Mouse (Mus musculus) 416B (cell line): ENCODE data around the gene C1ql1.

Experiments used
- DNase-seq: peaks from one replicate; pipeline ENCODE4 v3.0.0; 2011; ENCODE audit warnings: low read depth

C1ql1 gene

DNA sequence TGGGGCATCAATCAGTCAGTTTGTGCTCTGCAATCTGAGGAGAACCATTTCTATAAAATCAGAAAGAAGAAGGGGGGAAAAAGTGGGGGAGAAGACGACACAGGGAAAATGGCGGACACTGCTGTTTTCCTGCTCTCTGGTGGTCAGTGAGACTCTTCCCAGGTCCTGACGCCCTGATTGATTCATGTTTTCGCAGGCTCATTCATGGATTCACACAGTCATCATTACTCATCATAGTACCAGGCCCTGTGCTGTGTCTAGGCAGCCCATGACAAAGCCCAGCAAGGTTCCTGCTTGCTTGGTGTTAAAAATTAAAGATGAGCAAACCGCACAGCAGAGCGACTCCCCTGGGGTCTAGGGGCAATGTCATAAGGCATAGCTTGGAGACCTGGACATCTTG, 11.9 kb upstream of the C1ql1 start:
- no peak for DNase-seq

DNA sequence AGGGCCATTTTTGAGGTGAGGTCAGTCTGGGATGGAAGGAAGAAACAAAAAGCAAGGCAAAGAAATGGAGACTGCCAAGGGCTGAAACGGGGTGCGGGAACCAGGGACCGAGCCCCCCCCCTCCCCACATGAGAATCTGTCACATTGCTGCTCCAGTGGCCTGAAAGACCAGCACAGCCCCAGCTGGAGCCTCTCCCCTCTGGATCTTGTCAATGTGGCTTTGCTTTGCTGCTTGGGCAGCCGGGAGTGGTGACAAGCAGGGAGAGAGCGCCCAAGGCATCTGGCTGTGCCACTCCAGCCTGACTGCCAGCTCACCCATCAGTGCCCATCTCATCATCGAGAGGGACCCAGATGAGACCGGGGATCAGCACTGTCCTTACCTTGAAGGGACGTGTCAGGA, 11.2 kb upstream of the C1ql1 start:
- DNase-seq, result no peak

DNA sequence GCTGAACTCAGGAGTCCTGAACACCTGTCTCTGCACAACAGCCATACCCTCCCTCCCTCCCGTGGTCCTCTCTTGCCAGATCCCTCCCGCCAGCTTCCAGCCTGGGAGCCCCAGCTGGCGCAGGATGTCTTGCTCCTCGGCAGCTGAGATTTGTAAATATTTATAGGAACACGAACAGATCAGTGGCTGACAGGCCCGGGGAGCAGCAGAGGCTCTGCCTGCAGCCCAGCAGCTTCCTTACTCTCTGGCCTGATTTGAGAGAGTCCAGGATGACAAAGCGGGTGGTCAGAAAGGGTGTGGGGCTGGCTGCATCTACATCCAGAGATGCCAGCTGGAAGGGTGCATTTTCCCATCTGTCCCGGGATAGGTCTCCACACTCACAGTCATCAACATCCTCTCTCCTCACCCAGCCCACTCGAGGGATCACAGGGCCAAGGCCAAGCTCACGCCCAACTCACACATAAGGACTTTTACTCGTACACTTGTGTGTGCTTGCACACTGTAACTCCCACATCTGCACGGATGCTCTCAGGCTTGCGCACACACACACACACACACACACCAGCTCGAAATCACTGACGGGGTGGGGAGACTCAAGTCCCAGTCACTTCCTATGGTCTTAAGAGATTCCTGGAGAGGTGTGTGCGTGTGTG, 10.6 kb upstream of the C1ql1 start:
- no peak for DNase-seq

DNA sequence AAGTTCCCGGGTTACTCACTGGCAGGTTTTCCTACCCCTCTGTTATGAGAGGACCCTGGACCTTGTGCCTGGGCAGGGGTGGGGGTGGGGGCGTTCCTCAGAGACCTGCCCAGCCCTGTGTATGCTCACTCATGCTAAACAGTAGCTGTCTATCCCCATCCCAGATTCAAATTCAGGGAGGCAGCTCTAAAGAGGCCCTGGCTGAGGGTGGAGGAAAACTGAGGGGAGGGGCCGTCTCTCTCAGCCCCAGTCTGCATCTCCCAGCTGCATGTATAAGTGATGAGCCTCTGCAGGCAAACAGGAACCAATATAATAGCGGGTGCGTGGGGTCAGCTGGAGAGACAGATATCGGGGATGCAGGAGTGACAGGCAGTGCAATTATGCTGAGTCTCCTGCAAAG, 6.4 kb upstream of the C1ql1 start:
- no peak for DNase-seq

DNA sequence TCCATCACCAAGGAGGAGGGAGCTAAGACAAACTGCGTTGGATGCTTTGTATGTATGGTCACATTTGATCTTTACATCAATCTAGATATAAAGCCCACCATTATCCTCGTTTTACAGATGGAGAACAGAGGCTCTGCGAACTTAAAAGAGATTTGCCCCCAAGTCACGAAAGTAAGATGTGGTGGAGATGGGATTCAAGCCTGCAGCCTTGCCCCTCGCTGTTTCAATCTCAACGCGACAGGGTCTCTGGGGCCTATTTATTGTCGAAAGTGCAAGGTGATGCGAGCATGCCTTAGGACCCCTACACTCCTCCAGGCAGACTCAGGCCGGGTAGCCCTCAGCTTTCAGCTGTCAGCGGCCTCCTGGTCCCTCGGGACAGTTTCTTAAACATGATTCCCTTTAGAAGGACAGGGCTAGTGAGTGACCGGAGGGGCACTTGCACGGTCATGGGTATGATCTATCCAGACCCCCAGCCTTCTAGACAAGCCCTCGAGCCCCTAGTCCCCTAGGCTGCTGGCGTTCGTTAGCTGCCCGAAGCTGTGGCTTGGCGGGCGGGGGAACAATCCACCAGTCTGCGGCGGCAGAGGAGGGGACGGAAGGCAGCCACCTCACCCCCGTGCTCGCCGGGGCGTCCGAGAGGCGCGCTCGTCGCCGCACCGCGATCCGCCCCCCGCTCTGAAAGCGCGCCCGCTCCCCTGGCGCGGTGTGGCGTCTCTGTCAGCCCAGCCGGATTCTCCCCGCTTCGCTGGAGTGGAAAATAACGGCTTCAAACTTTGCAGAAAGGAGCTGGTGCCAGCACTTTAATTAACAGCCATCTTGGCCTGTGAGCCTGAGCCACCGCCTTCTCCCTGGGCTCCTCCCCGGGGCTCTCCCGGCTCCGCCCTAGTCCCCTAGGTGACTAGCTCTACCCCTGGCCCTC, 1.8 kb upstream of the C1ql1 start:
- DNase-seq, result no peak

DNA sequence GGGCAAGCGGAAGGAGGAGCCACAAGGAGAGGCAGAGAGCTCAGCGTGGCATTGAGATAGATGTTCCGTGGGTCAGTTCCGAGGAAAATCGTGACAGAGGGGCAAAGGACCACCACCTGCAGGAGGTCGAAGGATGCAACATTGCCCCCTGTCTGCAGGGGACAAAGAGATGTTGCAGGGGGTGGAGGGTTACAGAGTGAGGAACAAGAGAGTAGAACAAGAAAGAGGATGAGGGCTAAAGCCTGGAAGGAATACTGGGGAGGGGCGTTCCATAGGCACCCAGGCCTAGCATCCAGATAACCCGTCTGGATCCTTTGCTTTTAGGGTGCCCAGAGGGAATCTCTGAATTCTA, 480 bp upstream of the C1ql1 start:
- no peak for DNase-seq

DNA sequence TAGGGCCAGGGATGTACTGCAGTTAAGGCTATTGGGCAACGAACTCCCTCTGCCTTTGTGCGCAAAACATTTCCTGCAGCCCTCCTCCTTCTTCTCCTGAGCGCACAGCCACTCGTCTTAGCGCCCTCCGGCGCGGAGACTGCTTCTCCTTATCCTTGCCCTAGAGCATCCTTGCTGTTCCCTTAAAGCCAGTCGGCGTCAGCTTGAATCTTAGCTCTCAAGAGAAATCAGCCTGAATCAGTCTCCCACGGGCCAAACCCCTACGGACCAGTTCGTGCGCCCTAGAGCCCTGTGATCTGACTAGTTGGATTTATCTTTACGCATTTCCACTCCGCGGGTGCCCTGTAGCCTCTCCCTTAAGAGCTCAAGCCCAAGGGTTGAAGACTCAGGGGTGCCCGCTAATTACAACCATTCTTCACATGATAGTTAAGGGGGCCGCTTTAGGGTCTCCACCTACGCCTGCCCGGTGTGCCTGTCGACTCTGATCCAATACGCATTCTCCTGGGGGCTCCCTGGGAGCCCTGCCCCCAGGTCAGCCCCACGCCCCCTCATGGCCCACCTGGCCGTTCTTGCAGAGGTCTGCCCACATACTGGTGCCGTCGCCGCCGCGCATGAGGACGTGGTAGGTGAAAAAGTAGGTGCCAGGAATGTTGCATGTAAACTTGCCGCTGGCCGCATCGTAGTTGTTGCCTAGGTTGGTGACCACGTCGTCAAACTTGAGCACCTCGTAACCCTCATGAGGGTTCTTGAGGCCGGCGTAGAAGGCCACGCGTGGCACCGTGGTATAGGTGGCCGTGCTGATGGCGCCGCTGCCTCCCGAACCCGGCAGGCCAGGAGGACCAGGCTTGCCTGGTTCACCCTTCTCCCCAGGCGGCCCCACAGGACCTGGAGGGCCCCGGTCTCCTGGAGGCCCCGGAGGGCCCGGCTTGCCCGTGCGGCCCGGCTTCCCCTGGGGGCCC, 903 bp downstream of the C1ql1 start:
- no peak for DNase-seq

DNA sequence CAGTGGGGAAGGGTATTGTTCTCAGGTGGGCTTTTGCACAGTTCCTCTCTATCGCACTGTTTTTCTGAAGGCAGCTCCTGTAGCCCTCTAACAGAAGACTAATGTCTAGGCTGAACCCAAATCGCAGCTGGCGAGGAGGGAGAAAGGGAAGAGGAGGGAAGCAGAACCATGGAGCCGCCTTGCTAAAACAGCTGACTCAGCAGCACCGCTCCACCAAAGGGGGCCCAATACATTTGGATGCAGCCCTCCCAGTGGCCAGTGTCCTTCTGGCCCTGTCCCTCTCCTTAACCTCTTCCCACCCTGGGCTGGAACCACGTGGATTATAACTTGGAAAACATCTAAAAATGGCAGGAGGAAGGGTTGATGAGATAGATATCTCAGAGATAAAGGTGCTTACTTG, 5.3 kb downstream of the C1ql1 start:
- no peak for DNase-seq

DNA sequence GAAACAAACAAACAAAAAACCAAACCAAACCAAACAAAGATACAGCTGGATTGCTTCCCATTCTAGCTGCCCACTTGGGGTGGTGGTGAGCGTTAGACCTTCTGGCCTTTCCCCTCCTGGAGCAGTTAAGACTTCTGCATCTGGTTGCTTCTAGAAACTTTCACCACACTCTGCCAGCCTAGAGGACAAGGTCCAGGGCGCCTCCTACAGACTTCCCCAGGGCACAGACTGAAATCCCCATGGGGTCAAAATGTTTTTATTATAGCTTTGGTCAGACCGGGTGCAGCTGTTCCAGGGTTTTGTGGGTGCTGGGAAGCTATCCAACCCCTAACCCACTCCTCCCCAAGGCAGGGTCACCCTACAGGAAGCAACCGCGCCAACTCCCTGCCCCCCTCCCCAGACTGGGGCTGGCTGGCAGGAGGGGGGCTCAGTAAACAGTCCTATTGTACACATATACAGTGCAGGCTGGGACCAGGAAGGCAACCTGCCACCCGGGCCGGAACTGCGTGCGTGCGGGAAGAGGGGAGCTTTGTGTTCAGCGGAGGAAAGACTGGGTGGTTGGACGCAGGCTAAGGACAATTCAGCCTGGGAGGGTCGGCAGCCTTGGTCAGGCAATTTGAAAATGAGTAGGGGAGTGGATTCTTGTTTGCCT, 7.3 kb downstream of the C1ql1 start:
- DNase-seq, result no peak

DNA sequence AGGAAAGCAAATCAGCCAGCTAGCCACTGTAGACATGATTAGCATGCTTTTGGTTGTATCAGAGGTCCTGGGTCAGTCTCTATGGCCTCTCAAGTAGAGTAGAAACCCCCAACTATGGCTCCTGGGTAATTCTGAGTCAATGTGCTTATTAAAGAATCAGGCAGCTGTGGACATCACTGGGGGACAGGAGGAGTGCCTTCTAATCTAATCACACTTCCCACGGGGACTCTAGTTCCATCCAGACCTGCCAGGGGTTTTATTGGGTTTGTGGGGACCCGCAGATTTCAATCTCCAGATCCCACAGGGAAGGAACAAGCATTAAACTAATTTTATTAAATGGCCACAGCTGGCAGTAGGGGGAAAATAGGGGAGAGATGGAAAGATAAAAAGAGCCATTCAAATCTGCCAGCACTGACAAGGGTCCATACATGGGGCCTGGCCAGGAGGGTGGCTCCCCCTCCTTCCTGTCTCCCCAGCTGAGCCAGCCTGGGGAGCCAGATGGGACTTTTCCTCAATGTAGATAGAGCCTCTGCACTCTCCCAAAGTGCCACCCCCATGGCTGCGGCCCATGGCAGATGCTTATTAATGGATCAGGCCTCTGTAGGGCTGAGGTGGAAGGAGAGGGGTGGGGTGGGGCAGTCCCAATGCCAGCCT, 8.8 kb downstream of the C1ql1 start:
- DNase-seq, result no peak

DNA sequence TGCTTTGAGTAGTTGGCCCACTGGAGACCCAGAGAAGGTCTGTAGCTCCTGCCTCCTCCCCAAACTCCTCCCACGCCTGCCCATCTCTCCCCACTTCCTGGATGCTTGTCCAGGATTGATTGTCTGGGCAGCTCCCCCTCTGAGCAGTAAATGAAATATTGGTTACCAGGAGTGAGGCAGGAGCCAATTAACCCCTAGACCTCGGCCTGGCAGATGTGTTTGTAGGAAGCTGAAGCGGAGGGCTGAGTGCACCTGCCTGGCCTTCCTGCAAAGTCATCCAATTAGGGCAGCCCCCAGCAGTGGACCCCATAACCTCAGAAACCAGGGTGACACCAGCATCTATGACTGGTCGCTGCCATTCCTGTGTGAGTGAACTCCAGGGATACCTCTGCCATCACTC, 10.2 kb downstream of the C1ql1 start:
- no peak for DNase-seq

DNA sequence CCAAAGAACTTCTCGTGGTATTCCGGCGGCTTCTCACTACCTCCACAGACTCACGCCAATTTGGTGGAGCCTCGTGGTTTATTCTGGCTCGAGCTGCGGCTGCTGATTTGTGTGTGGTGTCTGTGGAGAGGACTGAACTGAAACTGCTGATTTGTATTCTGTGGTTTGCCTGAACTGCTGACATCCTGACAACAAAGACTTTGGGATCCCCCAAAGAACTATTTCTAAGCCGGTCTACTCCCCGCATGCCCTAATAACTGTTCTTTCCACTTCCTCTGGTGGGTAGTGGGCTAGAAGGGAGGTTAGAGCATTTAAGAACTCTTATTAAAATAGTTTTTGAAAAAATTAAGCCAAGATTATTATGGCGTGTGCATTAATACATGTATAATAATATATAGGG, 15.8 kb downstream of the C1ql1 start:
- DNase-seq, result peak; percentile 24

DNA sequence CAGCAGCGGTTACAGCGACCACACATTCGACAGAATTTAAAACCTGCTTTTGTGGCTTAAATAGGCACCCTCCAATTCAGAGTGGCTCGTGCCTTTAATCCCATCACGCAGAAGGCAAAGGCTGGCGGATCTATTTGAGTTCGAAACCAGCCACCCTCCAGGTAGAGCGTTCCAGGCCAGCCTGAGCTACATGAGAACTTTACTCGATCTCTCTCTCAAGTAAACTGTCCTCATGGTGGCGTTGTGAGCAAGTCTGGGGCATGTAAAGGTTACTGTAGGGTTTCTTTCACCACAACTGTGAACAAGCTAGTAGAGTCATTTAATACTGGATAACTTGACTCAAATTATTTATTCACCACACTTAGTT, 21.2 kb downstream of the C1ql1 start:
- DNase-seq, result peak; percentile 93

DNA sequence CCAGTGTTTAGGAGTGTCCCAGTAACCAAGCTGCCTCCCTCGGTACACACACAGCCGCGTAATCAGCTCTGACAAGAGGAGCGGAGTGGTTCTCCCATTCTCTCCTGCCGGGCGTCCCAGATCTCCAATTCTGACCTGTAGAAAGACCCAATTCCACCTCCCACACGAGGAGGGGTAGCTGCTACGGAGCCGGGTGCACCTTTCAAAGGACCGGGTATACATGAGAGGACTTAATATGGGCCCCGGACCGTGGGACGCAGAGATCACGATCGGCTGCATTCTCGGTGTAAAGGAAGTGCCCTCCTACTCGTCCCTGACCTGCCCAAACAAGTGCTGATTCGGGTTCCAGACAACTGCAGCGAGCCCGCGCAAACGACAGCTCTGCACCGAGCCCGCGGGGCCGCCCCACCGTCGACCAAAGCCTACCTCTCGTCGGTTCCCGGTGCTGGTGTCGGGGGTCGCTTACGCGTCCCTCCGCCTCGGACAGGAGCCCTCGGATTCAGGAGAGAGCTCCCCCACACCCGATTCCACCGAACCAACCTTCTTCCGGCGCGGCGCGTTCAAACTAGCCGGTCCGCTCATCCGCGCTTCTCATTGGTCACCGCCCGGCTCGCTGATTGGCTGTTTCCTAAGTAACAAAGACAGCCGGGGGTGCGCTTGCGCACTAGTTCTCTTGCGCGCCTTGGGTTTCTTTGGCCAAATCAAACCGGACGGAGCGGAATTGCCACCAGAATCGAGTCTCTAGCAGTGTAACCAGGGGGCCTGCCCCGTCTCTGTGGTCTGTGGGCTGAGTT, 21.7 kb downstream of the C1ql1 start, which contains the start of gene Kif18b:
TSS of gene Kif18b (minus strand) at position 568 of the 794 bp plus-strand sequence.
- DNase-seq, result peak; percentile 99

DNA sequence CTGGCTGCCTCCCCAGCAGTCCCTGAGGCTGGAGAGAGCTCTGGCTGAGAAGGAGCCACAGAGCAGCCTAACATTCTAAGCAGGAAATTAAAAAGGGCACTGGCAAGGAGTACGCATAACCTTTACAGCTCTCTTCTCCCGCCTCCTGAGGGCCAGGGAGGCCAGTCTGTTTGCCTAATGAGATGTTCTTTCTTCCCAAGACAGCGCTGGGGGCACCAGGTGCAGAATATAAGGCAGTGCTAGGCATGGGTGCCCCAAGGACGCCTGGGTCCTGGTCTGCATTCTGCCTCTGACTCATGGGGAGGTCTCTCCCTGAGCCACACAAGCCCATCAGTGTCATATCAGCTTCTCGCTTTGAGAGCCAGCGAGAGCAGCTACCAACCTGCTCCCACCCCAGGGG, 25.0 kb downstream of the C1ql1 start:
- DNase-seq, result no peak

DNA sequence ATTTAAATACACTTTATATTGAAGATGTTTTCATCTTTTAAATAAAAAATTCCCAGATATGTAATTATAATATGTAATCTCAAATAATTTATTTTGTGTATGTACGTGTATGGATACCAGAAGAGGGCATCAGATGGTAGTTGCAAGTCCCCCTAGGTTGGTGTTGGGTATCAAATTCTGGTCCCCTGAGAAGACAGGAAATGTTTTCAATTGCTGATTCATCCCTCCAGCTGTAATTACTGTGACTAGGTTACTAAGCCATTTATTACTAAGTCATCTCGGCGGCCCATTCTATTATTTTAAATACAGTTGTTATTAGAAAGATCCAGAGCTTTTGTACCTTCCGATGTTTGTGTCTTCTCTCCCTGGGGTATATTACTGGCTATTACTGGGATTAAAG, 28.4 kb downstream of the C1ql1 start:
- peak; percentile 76 for DNase-seq

DNA sequence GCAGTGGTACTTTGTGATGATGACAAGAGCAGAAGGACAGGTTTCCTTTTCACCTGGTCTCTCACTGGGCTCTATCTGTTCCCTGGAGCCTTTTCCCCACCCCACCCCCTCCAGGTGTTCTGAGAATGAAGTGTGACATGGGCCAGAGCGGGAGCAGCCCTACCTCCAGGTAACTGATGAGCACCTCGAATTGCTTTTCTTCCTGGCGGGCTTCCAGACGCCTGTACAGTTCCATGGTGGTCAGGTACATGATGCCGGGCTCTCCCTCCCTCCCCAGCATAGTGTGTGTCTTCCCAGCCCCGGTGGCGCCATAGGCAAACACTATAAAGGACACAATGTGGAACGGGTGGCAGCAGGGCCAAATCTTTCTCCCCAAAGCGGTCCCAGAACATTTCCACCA, 31.1 kb downstream of the C1ql1 start:
- DNase-seq, result no peak

DNA sequence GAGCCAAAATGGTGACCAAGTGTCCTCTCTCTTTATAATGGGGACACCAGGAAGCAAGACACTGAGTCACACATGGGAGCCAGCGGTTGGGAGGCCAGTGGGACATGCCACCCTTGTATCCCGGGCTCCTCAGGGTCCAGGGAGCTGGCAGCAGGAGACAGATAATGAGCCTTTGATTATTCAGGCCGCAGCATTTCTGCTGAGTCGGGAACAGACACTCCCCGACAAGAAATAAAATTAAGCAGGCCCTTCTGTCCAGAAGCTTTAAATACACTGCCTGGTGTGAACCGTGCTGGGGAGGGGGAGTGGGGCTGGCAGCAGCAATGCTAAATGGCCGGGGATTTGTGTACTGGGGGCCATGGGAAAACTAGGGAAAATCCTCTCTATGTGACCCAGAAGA, 35.1 kb downstream of the C1ql1 start:
- DNase-seq, result no peak

DNA sequence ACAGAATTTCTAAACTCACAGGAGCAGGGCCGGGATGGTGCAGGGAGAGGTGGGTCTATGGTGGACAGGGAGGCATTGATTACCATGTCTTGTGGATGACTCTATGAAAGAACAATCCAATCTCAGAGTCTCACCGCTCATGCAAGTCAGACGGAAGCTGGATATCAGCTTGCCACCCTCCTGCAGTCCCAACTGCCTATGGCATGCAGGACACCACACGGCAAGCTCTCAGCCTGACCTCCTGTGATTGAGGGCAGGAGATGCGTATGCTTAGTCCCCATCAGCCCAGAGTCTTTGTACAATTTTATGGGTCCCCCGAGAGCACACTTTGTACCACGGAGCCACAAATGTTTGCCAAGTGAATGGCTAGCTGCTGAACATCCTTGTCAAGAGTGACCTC, 42.8 kb downstream of the C1ql1 start:
- no peak for DNase-seq

DNA sequence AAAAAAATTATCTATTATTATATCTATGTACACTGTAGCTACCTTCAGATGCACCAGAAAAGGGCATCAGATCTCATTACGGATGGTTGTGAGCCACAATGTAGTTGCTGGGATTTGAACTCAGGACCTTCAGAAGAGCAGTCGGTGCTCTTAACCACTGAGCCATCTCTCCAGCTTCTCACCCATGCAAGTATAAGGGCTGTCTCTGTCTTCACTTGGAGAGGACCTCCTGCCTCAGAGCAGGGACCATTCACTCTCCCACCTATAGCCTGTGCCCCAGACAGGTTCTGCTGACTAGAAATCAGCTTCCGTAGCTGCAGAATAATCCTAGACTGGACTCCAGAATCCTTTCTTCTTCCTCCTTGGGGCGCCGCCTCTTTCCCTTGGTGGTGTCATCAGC, 44.4 kb downstream of the C1ql1 start:
- DNase-seq, result no peak

DNA sequence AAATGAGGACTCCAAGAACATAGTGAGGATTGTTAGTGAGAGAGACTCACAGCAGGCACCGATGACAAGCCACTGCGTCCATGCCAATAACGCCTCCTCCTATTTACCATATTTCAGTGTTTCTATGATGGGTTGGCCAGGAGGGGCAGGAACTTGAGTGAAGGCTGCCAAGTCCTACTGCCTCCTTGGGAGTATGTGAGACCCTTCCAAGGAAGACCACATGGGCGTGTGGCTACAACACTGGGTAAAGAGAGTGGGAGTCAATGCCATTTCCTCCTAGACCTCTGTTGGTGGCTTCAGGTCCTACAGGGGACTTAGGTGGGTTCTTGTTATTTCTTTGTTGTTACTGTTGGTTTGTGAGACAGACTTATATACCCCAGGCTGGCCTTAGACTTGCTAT, 45.3 kb downstream of the C1ql1 start:
- DNase-seq, result no peak
